Mouse (Mus musculus): ENCODE measurements at regions not wholly inside any gene's neighbourhood (a gene's known extent, or its start where the extent isn't known, plus 50 kb on each side); places are given as distances from the start of the nearest gene placed in this dataset.

- H3K36me3 ChIP-seq (ENCODE audit: insufficient read depth, low read length), result no peaks in the 10 kb centered on the region
- H3K9ac ChIP-seq (ENCODE audit: low read depth, low read length), result no peak overlapping the region
- H3K4me2 ChIP-seq (ENCODE audit: low read length), result no peak overlapping the region
- no peaks in the 10 kb centered on the region for H3K4me1 ChIP-seq (replicated peaks; ENCODE audit: insufficient read depth, low read length)
- no peak for ATAC-seq (replicated peaks; ENCODE audit: low FRiP score, low read depth)
- no peak overlapping the region for H3K27ac ChIP-seq
- DNase-seq (ENCODE audit: low spot score), result peak; percentile 14
- WGBS, result 47% methylated on average over 7 of the region's 7 CpGs
- H3K27me3 ChIP-seq (ENCODE audit: insufficient read depth, low read length), result no peaks in the 10 kb centered on the region
- TF ChIP-seq CTCF (IDR thresholded peaks at IDR 0.05; ENCODE audit: low read depth), result no peak
- no peak overlapping the region for H3K4me3 ChIP-seq (replicated peaks; ENCODE audit: low read depth, low read length)
- H3K9me3 ChIP-seq (replicated peaks; ENCODE audit: low read length), result no peaks in the 10 kb centered on the region
These were observed 88.7 kb downstream of the Sox2 start for GRCm38 (mm10) chr3:34738938-34739337.

DNA sequence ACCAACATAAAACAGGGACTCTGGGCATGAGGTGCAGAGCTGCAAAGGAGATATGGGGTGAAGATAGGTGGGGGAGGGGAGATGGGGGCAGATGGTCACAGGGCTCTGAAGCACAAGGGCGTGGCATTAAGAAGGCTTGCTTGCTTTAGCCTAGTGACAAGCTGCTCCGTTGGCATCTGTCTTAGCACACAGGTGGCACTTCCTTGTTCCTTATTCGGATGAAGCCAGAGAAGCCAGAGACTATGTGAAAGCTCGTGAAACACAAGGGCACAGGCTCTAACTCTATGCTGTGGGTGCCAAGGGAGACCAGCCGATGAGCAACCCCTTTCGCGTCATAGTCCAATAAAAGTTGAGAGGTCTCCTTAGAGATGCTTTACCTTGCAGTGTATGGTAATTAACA, 89.5 kb downstream of the Sox2 start:
- no peaks in the 10 kb centered on the region for H3K9me3 ChIP-seq (replicated peaks; ENCODE audit: low read length)
- WGBS, result 78% methylated on average over 7 of the region's 7 CpGs
- H3K4me1 ChIP-seq (replicated peaks; ENCODE audit: insufficient read depth, low read length), result no peaks in the 10 kb centered on the region
- no peak for TF ChIP-seq CTCF (IDR thresholded peaks at IDR 0.05; ENCODE audit: low read depth)
- H3K4me2 ChIP-seq (ENCODE audit: low read length), result no peak overlapping the region
- no peak overlapping the region for H3K27ac ChIP-seq
- no peak overlapping the region for H3K4me3 ChIP-seq (replicated peaks; ENCODE audit: low read depth, low read length)
- DNase-seq (ENCODE audit: low spot score) (no peak), ATAC-seq (replicated peaks; ENCODE audit: low FRiP score, low read depth) (no peak)
- H3K36me3 ChIP-seq (ENCODE audit: insufficient read depth, low read length), result no peaks in the 10 kb centered on the region
- no peak overlapping the region for H3K9ac ChIP-seq (ENCODE audit: low read depth, low read length)
- no peaks in the 10 kb centered on the region for H3K27me3 ChIP-seq (ENCODE audit: insufficient read depth, low read length)

DNA sequence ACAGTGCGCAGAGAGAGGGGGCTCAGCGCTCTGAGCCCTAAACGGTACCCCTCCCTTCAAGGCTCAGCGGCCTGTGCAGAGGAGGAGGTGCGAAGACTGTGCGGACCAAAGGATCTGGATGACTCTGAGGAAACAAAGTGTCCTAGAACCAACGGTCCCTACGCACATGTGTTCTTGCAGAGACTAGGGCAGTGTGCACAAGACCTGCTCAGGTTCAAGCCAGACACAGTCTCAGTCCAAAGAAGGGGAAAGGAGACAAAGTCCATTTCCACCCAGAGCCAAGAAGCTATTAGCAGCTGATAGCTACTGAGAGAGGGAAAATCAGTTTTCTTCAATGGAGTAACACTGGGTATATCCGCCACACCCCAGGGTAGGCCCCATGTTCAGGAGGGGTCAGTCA, 89.9 kb downstream of the Sox2 start:
- TF ChIP-seq CTCF (IDR thresholded peaks at IDR 0.05; ENCODE audit: low read depth), result no peak
- H3K9me3 ChIP-seq (replicated peaks; ENCODE audit: low read length), result no peaks in the 10 kb centered on the region
- H3K27ac ChIP-seq, result no peak overlapping the region
- DNase-seq (ENCODE audit: low spot score) (no peak), ATAC-seq (replicated peaks; ENCODE audit: low FRiP score, low read depth) (peak; percentile 40; the same call in 1 of the 2 replicates)
- no peak overlapping the region for H3K9ac ChIP-seq (ENCODE audit: low read depth, low read length)
- H3K4me1 ChIP-seq (replicated peaks; ENCODE audit: insufficient read depth, low read length), result no peaks in the 10 kb centered on the region
- WGBS, result 85% methylated on average over 9 of the region's 9 CpGs
- H3K27me3 ChIP-seq (ENCODE audit: insufficient read depth, low read length), result no peaks in the 10 kb centered on the region
- no peaks in the 10 kb centered on the region for H3K36me3 ChIP-seq (ENCODE audit: insufficient read depth, low read length)
- H3K4me2 ChIP-seq (ENCODE audit: low read length), result no peak overlapping the region
- no peak overlapping the region for H3K4me3 ChIP-seq (replicated peaks; ENCODE audit: low read depth, low read length)

- H3K4me1 ChIP-seq (replicated peaks; ENCODE audit: insufficient read depth, low read length), result no peaks in the 10 kb centered on the region
- ATAC-seq (replicated peaks; ENCODE audit: low FRiP score, low read depth) (no peak), DNase-seq (ENCODE audit: low spot score) (no peak)
- no peak overlapping the region for H3K27ac ChIP-seq
- H3K36me3 ChIP-seq (ENCODE audit: insufficient read depth, low read length), result no peaks in the 10 kb centered on the region
- no peak for TF ChIP-seq CTCF (IDR thresholded peaks at IDR 0.05; ENCODE audit: low read depth)
- H3K27me3 ChIP-seq (ENCODE audit: insufficient read depth, low read length), result no peaks in the 10 kb centered on the region
- H3K4me2 ChIP-seq (ENCODE audit: low read length), result no peak overlapping the region
- no peak overlapping the region for H3K9ac ChIP-seq (ENCODE audit: low read depth, low read length)
- no peak overlapping the region for H3K4me3 ChIP-seq (replicated peaks; ENCODE audit: low read depth, low read length)
- H3K9me3 ChIP-seq (replicated peaks; ENCODE audit: low read length), result no peaks in the 10 kb centered on the region
- 72% methylated on average over 5 of the region's 5 CpGs for WGBS
These were observed 95.1 kb downstream of the Sox2 start for GRCm38 (mm10) chr3:34745181-34745736.

DNA sequence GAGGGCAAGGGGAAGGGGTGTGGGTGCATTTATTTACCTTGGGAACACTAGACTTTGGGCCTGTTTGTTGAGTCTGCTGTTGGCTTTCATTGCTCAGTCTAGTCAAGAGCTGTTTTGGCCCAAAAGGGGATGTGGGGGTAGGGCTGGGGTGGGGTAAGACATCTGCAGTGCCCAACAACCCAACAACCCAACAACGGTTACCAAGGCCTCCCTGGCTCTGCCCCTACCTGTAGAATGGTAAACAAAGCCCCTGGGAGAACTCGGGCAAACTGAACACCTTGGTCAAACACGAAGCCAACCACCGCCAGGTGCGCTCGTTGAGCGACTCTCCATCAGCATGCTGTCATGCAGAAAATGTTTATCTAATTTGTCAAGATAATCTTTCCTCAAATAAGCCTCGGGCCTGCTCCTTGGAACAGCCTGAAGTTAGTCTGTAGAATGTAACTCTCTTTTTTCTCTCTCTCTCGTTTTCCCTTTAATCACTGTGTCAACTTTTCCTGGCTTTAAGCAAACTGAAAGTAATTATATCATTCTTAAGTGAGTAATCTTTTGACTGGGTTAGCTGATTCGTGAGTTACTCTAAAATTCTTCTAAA, 97.4 kb downstream of the Sox2 start:
- Histone ChIP-seq H3K36me3 (ENCODE audit: insufficient read depth, low read length) (no peaks in the 10 kb centered on the region), H3K9ac (ENCODE audit: low read depth, low read length) (no peak overlapping the region), H3K9me3 (replicated peaks; ENCODE audit: low read length) (no peaks in the 10 kb centered on the region), H3K4me3 (replicated peaks; ENCODE audit: low read depth, low read length) (no peak overlapping the region), H3K27me3 (ENCODE audit: insufficient read depth, low read length) (no peaks in the 10 kb centered on the region), H3K4me1 (replicated peaks; ENCODE audit: insufficient read depth, low read length) (no peaks in the 10 kb centered on the region), H3K4me2 (ENCODE audit: low read length) (no peak overlapping the region), H3K27ac (no peak overlapping the region)
- no peak for DNase-seq (ENCODE audit: low spot score)
- no peak for TF ChIP-seq CTCF (IDR thresholded peaks at IDR 0.05; ENCODE audit: low read depth)
- 52% methylated on average over 10 of the region's 10 CpGs for WGBS
- no peak for ATAC-seq (replicated peaks; ENCODE audit: low FRiP score, low read depth)

GRCm38 (mm10) chr3:34749989-34750388, 99.8 kb downstream of the Sox2 start:
- Histone ChIP-seq H3K4me3 (replicated peaks; ENCODE audit: low read depth, low read length) (no peak overlapping the region), H3K27ac (no peak overlapping the region), H3K9me3 (replicated peaks; ENCODE audit: low read length) (no peaks in the 10 kb centered on the region), H3K36me3 (ENCODE audit: insufficient read depth, low read length) (no peaks in the 10 kb centered on the region), H3K9ac (ENCODE audit: low read depth, low read length) (no peak overlapping the region), H3K4me2 (ENCODE audit: low read length) (no peak overlapping the region), H3K4me1 (replicated peaks; ENCODE audit: insufficient read depth, low read length) (no peaks in the 10 kb centered on the region), H3K27me3 (ENCODE audit: insufficient read depth, low read length) (no peaks in the 10 kb centered on the region)
- WGBS, result 86% methylated on average over 7 of the region's 7 CpGs
- TF ChIP-seq CTCF (IDR thresholded peaks at IDR 0.05; ENCODE audit: low read depth), result no peak
- no peak for ATAC-seq (replicated peaks; ENCODE audit: low FRiP score, low read depth)
- DNase-seq (ENCODE audit: low spot score), result no peak

DNA sequence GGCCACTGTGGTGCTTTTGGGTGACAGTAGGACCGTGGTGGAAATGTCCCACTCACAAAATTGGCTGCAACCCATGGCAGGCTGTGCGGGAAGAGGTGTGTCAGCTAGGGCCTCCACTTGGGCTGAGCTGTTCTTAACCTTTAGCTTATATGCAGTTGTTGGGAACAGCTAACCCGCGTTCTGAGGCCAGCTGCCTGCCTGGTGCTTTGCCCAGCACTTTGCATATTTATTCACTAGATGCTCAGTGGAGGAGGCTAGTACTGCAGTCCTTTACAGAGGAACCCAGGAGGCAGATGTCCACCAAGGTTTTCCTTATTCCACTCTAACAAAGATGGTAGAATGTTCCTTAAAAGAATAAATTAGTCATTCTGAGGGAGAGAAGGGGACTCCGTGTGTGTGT, 101.3 kb downstream of the Sox2 start:
- DNase-seq (ENCODE audit: low spot score) (no peak), ATAC-seq (replicated peaks; ENCODE audit: low FRiP score, low read depth) (no peak)
- no peaks in the 10 kb centered on the region for H3K9me3 ChIP-seq (replicated peaks; ENCODE audit: low read length)
- no peak overlapping the region for H3K27ac ChIP-seq
- H3K9ac ChIP-seq (ENCODE audit: low read depth, low read length), result no peak overlapping the region
- H3K27me3 ChIP-seq (ENCODE audit: insufficient read depth, low read length), result no peaks in the 10 kb centered on the region
- 79% methylated on average over 5 of the region's 5 CpGs for WGBS
- H3K4me3 ChIP-seq (replicated peaks; ENCODE audit: low read depth, low read length), result no peak overlapping the region
- no peaks in the 10 kb centered on the region for H3K36me3 ChIP-seq (ENCODE audit: insufficient read depth, low read length)
- TF ChIP-seq CTCF (IDR thresholded peaks at IDR 0.05; ENCODE audit: low read depth), result no peak
- no peaks in the 10 kb centered on the region for H3K4me1 ChIP-seq (replicated peaks; ENCODE audit: insufficient read depth, low read length)
- no peak overlapping the region for H3K4me2 ChIP-seq (ENCODE audit: low read length)
